Mouse (Mus musculus) embryonic facial prominence, embryonic 11.5 days (tissue): ENCODE results near the gene Ifne. TPM values are rescaled to one million over a fixed set of nuclear protein-coding genes. Genes with fewer than 3 reads are reported as not detected.

ENCODE experiments used
- ATAC-seq: fragments of 200-750 bp; cut with Nextera tagmentation; replicated peaks from 2 replicates; pipeline ENCODE4 v1.8.0; 2017; ENCODE audit warnings: low read depth; ENCODE audit not compliant: insufficient number of reproducible peaks, low FRiP score, low TSS enrichment
- DNase-seq: peaks from one replicate; pipeline ENCODE4 v3.0.0-alpha.2; 2015; ENCODE audit warnings: low spot score
- H3K27ac ChIP-seq: fragments of 300-500 bp; sonication (generic); replicated peaks from 2 replicates; pipeline ENCODE4 v1.5.1; 2014; ENCODE audit warnings: mild to moderate bottlenecking, low read depth, low read length, control low read depth
- H3K27me3 ChIP-seq: fragments of 300-500 bp; sonication (generic); 2 replicates; pipeline ENCODE4 v1.6.1; 2014; ENCODE audit warnings: mild to moderate bottlenecking, low read length, moderate library complexity, mixed read lengths; ENCODE audit not compliant: control insufficient read depth, insufficient read depth
- H3K36me3 ChIP-seq: fragments of 300-500 bp; sonication (generic); replicated peaks from 2 replicates; pipeline ENCODE4 v1.6.1; 2014; ENCODE audit warnings: low read depth, mild to moderate bottlenecking, low read length, moderate library complexity, mixed read lengths; ENCODE audit not compliant: control insufficient read depth, insufficient read depth
- H3K4me1 ChIP-seq: fragments of 300-500 bp; sonication (generic); 2 replicates; pipeline ENCODE4 v1.6.1; 2014; ENCODE audit warnings: low read length, mixed read lengths; ENCODE audit not compliant: control insufficient read depth, insufficient read depth
- H3K4me2 ChIP-seq: fragments of 300-500 bp; sonication (generic); 2 replicates; pipeline ENCODE4 v1.6.1; 2014; ENCODE audit warnings: low read depth, mild to moderate bottlenecking, control low read depth, low read length, moderate library complexity
- H3K4me3 ChIP-seq: fragments of 300-500 bp; sonication (generic); 2 replicates; pipeline ENCODE4 v1.5.1; 2014; ENCODE audit warnings: low read depth, low read length, control low read depth
- H3K9ac ChIP-seq: fragments of 300-500 bp; sonication (generic); replicated peaks from 2 replicates; pipeline ENCODE4 v1.6.1; 2014; ENCODE audit warnings: mild to moderate bottlenecking, control low read depth, low read length
- H3K9me3 ChIP-seq: fragments of 300-500 bp; sonication (generic); replicated peaks from 2 replicates; pipeline ENCODE4 v1.6.1; 2016; ENCODE audit warnings: mild to moderate bottlenecking, low read length, inconsistent platforms, mixed read lengths; ENCODE audit not compliant: control insufficient read depth
- WGBS: fragments of 180-500 bp; shearing (Covaris S2); extraction: QIAGEN DNeasy Blood & Tissue Kit; methylation state at CpG from one replicate; pipeline ENCODE4 v1.1.7; 2014; 5-methylcytosine and 5-hydroxymethylcytosine counted together
- polyA plus RNA-seq: library from polyadenylated mRNA; unstranded; fragments of >200 nt; fragmentation: Nextera tagmentation; extraction: Ambion mirVana; gene quantifications from 2 replicates; pipeline ENCODE4 v1.2.1, GENCODE M21; 2014

Ifne gene
- polyA plus RNA-seq: not detected in 2 replicates

DNA sequence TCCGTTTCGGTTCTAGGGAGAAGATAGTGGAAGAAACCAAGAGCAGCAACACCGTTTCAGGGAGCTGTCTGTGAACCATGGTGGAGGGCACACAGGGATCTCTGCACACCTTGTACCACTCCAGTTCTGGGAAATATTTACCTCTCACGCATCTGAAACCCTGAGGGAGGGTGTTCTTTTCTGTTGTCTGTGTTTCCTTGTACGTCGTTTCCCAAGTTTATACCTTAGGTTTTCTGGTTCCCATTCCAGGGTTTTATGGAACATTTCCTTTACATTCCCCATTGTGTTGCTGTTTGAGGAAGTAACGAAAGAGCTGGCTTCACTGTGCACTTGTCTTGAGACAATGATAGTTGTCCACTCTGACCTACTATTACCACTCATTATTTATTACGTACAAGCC lies at the start of gene Ifne:
TSS of gene Ifne (minus strand) at position 101 of the 400 bp plus-strand sequence.
- no peak within 1 kb of the TSS for H3K27ac ChIP-seq
- 88% methylated on average over 8 of the region's 8 CpGs for WGBS
- ATAC-seq (no peak), DNase-seq (no peak)
- H3K4me3 ChIP-seq: no peak within 1 kb of the TSS
- no peaks in the 10 kb centered on the region for H3K4me1 ChIP-seq
- no peaks in the 10 kb centered on the region for H3K36me3 ChIP-seq
- H3K27me3 ChIP-seq: no peaks in the 10 kb centered on the region
- H3K4me2 ChIP-seq: no peak within 1 kb of the TSS
- H3K9ac ChIP-seq: no peak within 1 kb of the TSS
- H3K9me3 ChIP-seq: no peaks in the 10 kb centered on the region

DNA sequence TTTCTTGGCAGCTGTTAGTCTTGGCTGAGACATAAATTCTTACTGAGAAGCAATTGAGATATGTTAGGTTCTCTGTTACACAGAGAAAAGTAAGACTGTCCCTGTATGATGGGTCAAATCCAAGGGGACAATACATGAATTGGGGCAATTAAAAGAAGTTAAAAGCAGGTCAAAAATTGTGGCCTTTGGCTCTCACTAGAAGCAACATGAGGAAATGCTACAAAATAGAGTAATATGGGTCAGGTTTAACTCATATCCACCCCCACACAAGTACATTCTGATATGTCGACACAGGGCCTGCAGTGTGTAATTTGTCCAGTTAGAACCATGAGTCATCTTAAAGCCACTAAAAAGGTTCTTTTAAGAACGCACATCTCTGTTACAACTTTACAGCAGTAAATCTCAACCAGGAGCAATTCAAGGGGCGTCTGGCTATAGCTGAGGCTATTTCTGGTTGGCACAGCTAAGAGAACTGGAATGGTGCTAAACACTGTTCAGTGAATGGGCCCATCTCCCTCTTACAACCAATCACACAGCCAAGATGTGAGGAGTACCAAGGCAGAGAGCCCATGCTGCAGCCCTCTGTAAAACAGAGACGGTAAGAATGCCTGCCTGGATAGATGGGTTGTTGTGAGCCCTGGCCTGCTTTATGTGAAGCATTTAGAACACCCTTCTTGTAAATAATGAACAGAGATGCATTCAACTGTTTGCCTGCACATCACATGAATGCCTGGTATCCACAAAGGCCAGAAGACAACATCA lies 48.5 kb upstream of the Ifne start:
- Histone ChIP-seq H3K4me3 (no peak overlapping the region), H3K36me3 (no peaks in the 10 kb centered on the region), H3K9me3 (no peaks in the 10 kb centered on the region), H3K4me1 (no peaks in the 10 kb centered on the region), H3K9ac (no peak overlapping the region), H3K27me3 (no peaks in the 10 kb centered on the region), H3K4me2 (no peak overlapping the region), H3K27ac (no peak overlapping the region)
- ATAC-seq (no peak), DNase-seq (no peak)
- 81% methylated on average over 4 of the region's 4 CpGs for WGBS

DNA sequence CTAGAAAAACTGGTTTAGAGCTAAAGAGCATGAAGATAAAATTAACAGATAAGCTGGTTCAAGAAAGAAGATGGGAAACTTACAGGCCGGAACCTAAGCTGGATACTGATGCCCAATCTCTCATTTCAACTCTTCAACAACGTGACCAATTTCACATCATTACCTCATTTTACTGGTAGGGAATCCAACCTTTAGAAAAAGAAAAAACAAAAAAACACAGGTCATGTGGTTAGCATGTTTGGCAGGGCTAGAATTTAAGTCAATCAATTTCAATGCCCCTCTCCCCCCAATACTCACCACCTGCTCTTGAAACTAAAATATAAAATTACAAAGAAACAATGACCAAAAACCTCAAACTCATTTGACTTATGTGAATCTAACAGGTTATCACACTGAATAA lies 47.8 kb upstream of the Ifne start:
- Histone ChIP-seq H3K4me2 (no peak overlapping the region), H3K4me1 (no peaks in the 10 kb centered on the region), H3K4me3 (no peak overlapping the region), H3K27me3 (no peaks in the 10 kb centered on the region), H3K9ac (no peak overlapping the region), H3K27ac (no peak overlapping the region), H3K36me3 (no peaks in the 10 kb centered on the region), H3K9me3 (no peaks in the 10 kb centered on the region)
- WGBS: 80% methylated on average over 2 of the region's 2 CpGs
- DNase-seq (no peak), ATAC-seq (no peak)

DNA sequence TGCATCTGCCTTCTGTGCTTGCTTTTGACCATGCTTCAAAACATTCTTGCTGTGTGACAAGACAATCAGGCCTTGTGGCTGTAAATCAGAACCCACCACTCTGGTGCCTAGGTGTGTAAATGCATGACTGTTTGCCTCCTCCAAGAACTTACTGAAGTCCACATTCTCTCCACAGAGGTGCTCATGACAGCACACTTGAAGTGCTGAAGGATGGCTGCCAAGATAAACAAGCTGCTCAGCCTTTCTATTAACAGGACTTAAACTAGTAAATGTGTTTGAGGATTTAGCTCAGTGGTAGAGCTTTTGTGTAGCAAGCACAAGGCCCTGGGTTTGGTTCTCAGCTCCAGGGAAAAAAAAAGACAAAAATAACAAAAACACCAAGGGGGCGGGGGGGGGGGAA lies 46.6 kb upstream of the Ifne start:
- ATAC-seq (no peak), DNase-seq (no peak)
- no peaks in the 10 kb centered on the region for H3K27me3 ChIP-seq
- no peaks in the 10 kb centered on the region for H3K36me3 ChIP-seq
- H3K27ac ChIP-seq: no peak overlapping the region
- 71% methylated on average over 1 of the region's 1 CpGs for WGBS
- H3K9ac ChIP-seq: no peak overlapping the region
- H3K4me2 ChIP-seq: no peak overlapping the region
- H3K4me3 ChIP-seq: no peak overlapping the region
- no peaks in the 10 kb centered on the region for H3K4me1 ChIP-seq
- no peaks in the 10 kb centered on the region for H3K9me3 ChIP-seq

DNA sequence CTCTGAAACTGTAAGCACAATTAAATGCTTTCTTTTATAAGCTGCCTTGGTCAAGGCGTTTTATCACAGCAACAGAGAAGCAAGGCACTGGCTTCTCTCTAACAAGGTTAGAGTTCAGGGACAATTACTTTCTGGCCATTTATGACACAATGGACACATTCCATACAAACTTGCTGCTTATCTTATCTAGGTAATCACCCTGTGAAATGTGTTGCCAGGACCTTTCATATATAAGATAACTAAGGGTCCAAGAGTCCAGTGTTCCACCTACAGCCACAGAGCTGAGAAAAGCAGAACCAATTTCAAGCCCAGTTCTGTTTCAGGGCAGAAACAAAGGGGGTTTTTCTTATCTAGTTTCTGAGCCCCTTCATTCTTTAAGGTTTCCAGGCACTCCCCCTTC lies 46.1 kb upstream of the Ifne start:
- no peak for ATAC-seq
- H3K9ac ChIP-seq: no peak overlapping the region

DNA sequence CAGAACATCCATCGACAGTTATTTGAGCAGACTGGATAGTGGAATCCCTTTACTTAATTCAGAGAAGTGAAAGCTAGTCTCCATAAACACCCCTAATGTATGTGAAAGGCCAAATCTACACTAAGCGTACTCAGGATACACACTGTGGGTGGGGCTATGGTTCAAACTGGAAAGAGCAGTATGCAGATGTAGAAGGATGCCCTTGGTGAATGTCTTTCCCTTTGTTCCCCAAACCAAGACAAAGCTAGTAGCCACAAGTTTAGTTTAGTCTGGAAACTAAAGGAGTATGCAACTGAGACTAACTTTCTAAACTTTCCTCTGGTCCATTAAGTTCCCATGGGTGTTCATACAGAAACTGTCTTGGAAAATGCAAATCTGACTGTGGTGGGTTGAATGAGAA lies 45.5 kb upstream of the Ifne start:
- DNase-seq (no peak), ATAC-seq (no peak)
- no peaks in the 10 kb centered on the region for H3K9me3 ChIP-seq
- WGBS: 92% methylated on average over 2 of the region's 2 CpGs
- no peak overlapping the region for H3K4me3 ChIP-seq
- H3K27me3 ChIP-seq: no peaks in the 10 kb centered on the region
- no peak overlapping the region for H3K27ac ChIP-seq
- no peak overlapping the region for H3K9ac ChIP-seq
- H3K4me2 ChIP-seq: no peak overlapping the region
- H3K4me1 ChIP-seq: no peaks in the 10 kb centered on the region
- no peaks in the 10 kb centered on the region for H3K36me3 ChIP-seq

More for the DNA sequence above, 46.1 kb upstream of the Ifne start:
- Histone ChIP-seq H3K27me3 (no peaks in the 10 kb centered on the region), H3K36me3 (no peaks in the 10 kb centered on the region), H3K27ac (no peak overlapping the region), H3K9me3 (no peaks in the 10 kb centered on the region), H3K4me3 (no peak overlapping the region), H3K4me1 (no peaks in the 10 kb centered on the region), H3K4me2 (no peak overlapping the region)
- DNase-seq: no peak
- WGBS: 88% methylated on average over 1 of the region's 1 CpGs

DNA sequence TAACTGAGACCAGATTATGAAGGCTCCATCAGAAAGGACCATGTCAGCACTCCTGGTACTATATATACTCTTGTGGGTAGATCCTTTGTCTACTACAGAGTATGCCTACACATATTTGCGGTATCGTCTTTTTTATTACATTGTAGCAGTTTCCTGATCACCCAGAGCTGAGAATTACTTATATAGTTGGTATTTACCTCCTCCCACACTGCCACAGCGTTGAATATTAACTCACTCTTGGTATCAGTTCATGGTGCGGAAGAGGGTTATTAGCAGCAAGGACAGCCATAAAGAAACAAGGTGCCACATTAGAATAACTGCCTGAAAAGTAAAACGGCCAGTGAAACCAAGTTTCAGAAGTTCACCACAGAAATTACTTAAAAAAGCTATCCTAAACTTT lies 41.3 kb upstream of the Ifne start:
- Histone ChIP-seq H3K27ac (no peak overlapping the region), H3K4me3 (no peak overlapping the region), H3K9ac (no peak overlapping the region), H3K36me3 (no peaks in the 10 kb centered on the region), H3K4me2 (no peak overlapping the region), H3K9me3 (no peaks in the 10 kb centered on the region), H3K27me3 (no peaks in the 10 kb centered on the region), H3K4me1 (no peaks in the 10 kb centered on the region)
- DNase-seq (no peak), ATAC-seq (no peak)
- 94% methylated on average over 5 of the region's 5 CpGs for WGBS

DNA sequence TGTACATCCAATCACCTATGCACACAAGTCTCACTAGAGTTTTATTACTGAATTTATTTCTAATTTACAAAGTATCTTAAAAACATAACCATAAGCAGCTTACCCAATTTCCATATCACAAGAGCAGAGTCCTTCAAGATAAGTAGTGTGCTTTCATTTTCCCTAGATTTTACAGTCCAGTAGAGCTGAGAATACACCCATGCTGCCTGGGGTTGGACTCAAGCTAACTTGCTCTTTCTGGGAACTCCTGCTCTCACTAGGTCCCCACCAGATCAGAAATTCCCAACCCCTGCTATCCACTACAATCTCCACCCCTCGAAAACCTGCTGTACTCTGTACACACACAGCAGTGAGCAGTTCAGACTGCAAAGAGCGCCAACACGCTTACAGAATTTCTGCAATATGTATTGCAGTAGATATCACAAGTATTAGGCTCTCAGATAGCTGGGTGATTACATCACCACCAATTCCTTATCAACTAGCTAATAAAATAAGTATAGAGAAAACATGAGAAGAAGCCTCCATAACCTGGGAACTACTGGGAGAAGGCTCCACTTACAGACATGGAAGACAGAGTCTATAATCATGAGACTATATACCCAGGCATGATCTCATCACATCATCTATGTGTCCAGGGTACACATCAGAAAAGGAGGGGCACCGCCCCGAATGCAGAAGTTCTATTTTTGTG lies 37.9 kb upstream of the Ifne start:
- Histone ChIP-seq H3K27ac (no peak overlapping the region), H3K36me3 (no peaks in the 10 kb centered on the region), H3K4me1 (no peaks in the 10 kb centered on the region), H3K9me3 (no peaks in the 10 kb centered on the region), H3K4me2 (no peak overlapping the region), H3K27me3 (no peaks in the 10 kb centered on the region), H3K4me3 (no peak overlapping the region), H3K9ac (no peak overlapping the region)
- DNase-seq (no peak), ATAC-seq (no peak)
- WGBS: 89% methylated on average over 5 of the region's 5 CpGs
